Mouse (Mus musculus): ENCODE results near the gene AI413582. TPM values are rescaled to one million over a fixed set of nuclear protein-coding genes. Genes with fewer than 3 reads are reported as not detected.

AI413582 gene
- total and polyA plus RNA-seq, 3 experiments, result 14.6 to 43.6 (median 30.2) TPM

DNA sequence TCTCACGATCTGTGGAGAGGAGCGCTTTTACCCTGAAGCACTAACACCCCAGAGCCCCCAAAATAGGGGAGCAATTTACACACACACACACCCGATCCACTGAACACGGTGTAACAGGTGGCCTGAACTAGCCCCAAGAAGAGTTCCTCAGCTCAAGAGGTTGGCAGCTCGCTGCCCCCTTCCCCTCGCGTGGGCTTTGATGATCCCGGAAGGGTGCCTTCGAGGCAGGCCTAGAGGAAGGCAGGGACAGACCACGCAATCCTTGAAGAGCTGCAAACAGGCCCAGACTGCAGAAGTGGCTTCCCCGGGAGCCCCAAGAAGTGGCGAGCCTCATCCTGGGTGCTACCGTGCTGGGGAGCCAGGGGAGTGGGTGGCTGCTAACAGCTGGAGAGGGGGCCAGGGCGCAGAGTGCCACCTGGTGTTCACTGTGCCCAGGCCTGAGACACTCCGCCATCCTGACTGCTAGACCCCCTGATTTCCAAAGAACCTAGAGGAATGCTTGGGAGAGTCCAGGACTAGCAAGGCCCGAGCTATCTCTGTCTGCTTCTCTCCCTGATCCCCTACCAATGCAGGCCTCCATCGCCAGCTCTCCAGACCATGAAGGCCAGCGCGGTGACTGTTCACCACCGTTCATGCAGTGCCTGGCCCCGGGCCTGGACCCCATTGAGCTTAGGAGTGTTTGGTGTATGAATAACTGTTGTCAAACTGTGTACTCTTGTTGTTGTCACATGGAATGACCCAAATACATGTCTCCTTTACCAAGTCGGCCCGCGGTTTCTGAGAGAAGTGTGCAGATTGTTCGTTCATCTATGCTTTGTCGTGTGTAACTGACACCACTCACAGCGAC lies 51.4 kb downstream of the AI413582 start:
- in situ Hi-C loops (cut with MboI; ENCODE audit: low pct_ligation_motif_present, low pct_unique_long_range_greater_than_20kb, low sequenced_read_pairs), result loop anchor here (25.0 kb wide), 1 partner anchor 477 kb away; the partner anchor contains the start of gene Bak1

More for the DNA sequence above, 51.4 kb downstream of the AI413582 start:
- Histone ChIP-seq H3K4me1 (ENCODE audit: control insufficient read depth in 1 of 2, insufficient read depth in 2 of 2) (no peaks in the 10 kb centered on the region), H3K27ac (ENCODE audit: insufficient read depth, low read depth) (no peak overlapping the region), H3K4me3 (replicated peaks in 1 of 3; ENCODE audit: low read depth in 2 of 3, low read length in 2 of 3, poor library complexity in 1 of 3) (no peak overlapping the region), H3K79me2 (replicated peaks; ENCODE audit: control insufficient read depth, extremely low read depth, insufficient read depth, poor library complexity, severe bottlenecking) (no peaks in the 10 kb centered on the region), H3K27me3 (replicated peaks) (peaks cover 71% of the 10 kb centered on the region), H3K9me3 (replicated peaks; ENCODE audit: low read length) (peaks cover 17% of the 10 kb centered on the region), H3K4me2 (ENCODE audit: insufficient read depth, low read depth, poor library complexity, severe bottlenecking) (no peak overlapping the region), H3K9ac (ENCODE audit: insufficient read depth, low read depth) (no peak overlapping the region), H3K36me3 (replicated peaks in 1 of 2; ENCODE audit: control insufficient read depth in 1 of 2, insufficient read depth in 1 of 2, low read length in 1 of 2) (no peaks in the 10 kb centered on the region)
- no peak for DNase-seq (ENCODE audit: extremely low read depth)
- dilution Hi-C loops (cut with MboI; ENCODE audit: extremely low pct_ligation_motif_present, extremely low pct_unique_long_range_greater_than_20kb, low sequenced_read_pairs), result no loop called here
- no peak for TF ChIP-seq ZC3H11A (IDR thresholded peaks at IDR 0.05; ENCODE audit: low read depth, low read length)
- no peak for TF ChIP-seq POLR2A (IDR thresholded peaks at IDR 0.05; ENCODE audit: low read depth, low read length)
- TF ChIP-seq NELFE (IDR thresholded peaks at IDR 0.05; ENCODE audit: low read depth, low read length), result no peak
- peak; percentile 16; the same call in 1 of the 2 replicates for TF ChIP-seq SMC3 (IDR thresholded peaks at IDR 0.05; ENCODE audit: low read depth, low read length)
- TF ChIP-seq USF2 (conservative IDR thresholded peaks at IDR 0.05; ENCODE audit: low read depth, low read length), result no peak
- peak in 1 of 2 experiments; percentile 21; a peak in 2 of 4 replicates for TF ChIP-seq CTCF (conservative IDR thresholded peaks at IDR 0.05 in 1 of 2, IDR thresholded peaks at IDR 0.05 in 1 of 2; ENCODE audit: low read depth in 2 of 2, low read length in 2 of 2)
- no peak; the same call in none of the 2 replicates for TF ChIP-seq RAD21 (IDR thresholded peaks at IDR 0.05; ENCODE audit: low read depth, low read length)
- no peak for TF ChIP-seq POLR2AphosphoS2 (IDR thresholded peaks at IDR 0.05; ENCODE audit: low read depth, low read length)

Other genes with a start within 250 kb of the AI413582 start
- not detected in 2 replicates for gene Grm4, start 44.4 kb downstream of the AI413582 start, total RNA-seq (2012; rRNA removed)
- not detected in 2 replicates for gene Grm4, start 44.4 kb downstream of the AI413582 start, total RNA-seq (2014; rRNA removed)
- not detected in 2 replicates for gene Grm4, start 44.4 kb downstream of the AI413582 start, polyA plus RNA-seq (2012; ENCODE audit: insufficient read length, low read depth)
- 88.7 and 117 TPM in 2 replicates for gene Hmga1, start 9.3 kb downstream of the AI413582 start, total RNA-seq (2012; rRNA removed)
- 42.8 and 43.8 TPM in 2 replicates for gene Hmga1, start 9.3 kb downstream of the AI413582 start, total RNA-seq (2014; rRNA removed)
- gene Hmga1, start 9.3 kb downstream of the AI413582 start, polyA plus RNA-seq (2012; ENCODE audit: insufficient read length, low read depth), result 83.7 and 125 TPM in 2 replicates
- gene Nudt3, start 57.7 kb upstream of the AI413582 start, total RNA-seq (2012; rRNA removed), result 69.2 and 81.9 TPM in 2 replicates
- gene Nudt3, start 57.7 kb upstream of the AI413582 start, total RNA-seq (2014; rRNA removed), result 44.6 and 54.4 TPM in 2 replicates
- gene Nudt3, start 57.7 kb upstream of the AI413582 start, polyA plus RNA-seq (2012; ENCODE audit: insufficient read length, low read depth), result 58.3 and 64.5 TPM in 2 replicates
- gene RPS10-NUDT3, start 69.5 kb upstream of the AI413582 start, total RNA-seq (2012; rRNA removed), result not detected in 2 replicates
- not detected in 2 replicates for gene RPS10-NUDT3, start 69.5 kb upstream of the AI413582 start, total RNA-seq (2014; rRNA removed)
- 30.3 and 54.1 TPM in 2 replicates for gene RPS10-NUDT3, start 69.5 kb upstream of the AI413582 start, polyA plus RNA-seq (2012; ENCODE audit: insufficient read length, low read depth)
- gene Rps10, start 70.9 kb upstream of the AI413582 start, total RNA-seq (2012; rRNA removed), result 3,372 and 3,437 TPM in 2 replicates
- gene Rps10, start 70.9 kb upstream of the AI413582 start, total RNA-seq (2014; rRNA removed), result 2,694 and 3,351 TPM in 2 replicates
- gene Rps10, start 70.9 kb upstream of the AI413582 start, polyA plus RNA-seq (2012; ENCODE audit: insufficient read length, low read depth), result 2,297 and 2,522 TPM in 2 replicates
- 11.4 and 13.2 TPM in 2 replicates for gene Pacsin1, start 89.8 kb upstream of the AI413582 start, total RNA-seq (2012; rRNA removed)
- gene Pacsin1, start 89.8 kb upstream of the AI413582 start, total RNA-seq (2014; rRNA removed), result 1.9 and 2.3 TPM in 2 replicates
- gene Pacsin1, start 89.8 kb upstream of the AI413582 start, polyA plus RNA-seq (2012; ENCODE audit: insufficient read length, low read depth), result 14.0 and 15.9 TPM in 2 replicates
- gene Spdef, start 163.2 kb upstream of the AI413582 start, total RNA-seq (2012; rRNA removed), result not detected in 2 replicates
- not detected in 2 replicates for gene Spdef, start 163.2 kb upstream of the AI413582 start, total RNA-seq (2014; rRNA removed)
- gene Spdef, start 163.2 kb upstream of the AI413582 start, polyA plus RNA-seq (2012; ENCODE audit: insufficient read length, low read depth), result not detected in 2 replicates